Mouse (Mus musculus): ENCODE measurements around the gene Rpl36-ps4.
A peak's percentile ranks its signal among the peaks of the same experiment; 100 is the strongest.
"Not testable (repeated sequence)": the region's sequence is repeated elsewhere in the genome, so short reads cannot be mapped to it uniquely, and the experiment has no call there.

Rpl36-ps4 gene

GRCm38 (mm10) chr17:87948965-87949584 is 28.3 kb downstream of the Rpl36-ps4 start:
- peak; percentile 81 for DNase-seq (ENCODE audit: low spot score)

DNA sequence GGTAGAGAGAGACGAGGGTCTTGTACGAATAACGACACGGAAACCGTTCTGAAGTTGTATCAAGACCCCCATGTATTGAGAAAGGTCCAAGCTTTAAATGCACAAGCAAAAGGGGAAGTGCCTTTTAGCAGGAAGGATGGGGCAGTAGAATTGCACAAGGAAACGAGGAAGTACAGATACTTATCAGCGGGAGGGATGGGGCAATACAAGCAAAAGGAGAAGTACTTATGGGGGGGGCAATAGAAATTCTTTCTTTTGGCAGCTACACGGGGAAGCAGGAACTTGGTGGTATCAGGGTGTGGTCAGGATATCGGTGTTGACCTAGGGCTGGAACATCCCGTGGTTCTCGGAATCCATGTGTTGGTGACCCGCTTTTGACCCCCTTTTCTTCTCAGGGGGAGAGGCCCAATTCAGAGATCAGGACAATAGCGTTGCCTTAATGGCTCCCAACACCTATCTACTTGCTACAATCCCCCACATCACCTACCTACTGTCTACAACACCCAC is 33.9 kb downstream of the Rpl36-ps4 start:
- not testable (repeated sequence) for DNase-seq (ENCODE audit: low spot score)

DNA sequence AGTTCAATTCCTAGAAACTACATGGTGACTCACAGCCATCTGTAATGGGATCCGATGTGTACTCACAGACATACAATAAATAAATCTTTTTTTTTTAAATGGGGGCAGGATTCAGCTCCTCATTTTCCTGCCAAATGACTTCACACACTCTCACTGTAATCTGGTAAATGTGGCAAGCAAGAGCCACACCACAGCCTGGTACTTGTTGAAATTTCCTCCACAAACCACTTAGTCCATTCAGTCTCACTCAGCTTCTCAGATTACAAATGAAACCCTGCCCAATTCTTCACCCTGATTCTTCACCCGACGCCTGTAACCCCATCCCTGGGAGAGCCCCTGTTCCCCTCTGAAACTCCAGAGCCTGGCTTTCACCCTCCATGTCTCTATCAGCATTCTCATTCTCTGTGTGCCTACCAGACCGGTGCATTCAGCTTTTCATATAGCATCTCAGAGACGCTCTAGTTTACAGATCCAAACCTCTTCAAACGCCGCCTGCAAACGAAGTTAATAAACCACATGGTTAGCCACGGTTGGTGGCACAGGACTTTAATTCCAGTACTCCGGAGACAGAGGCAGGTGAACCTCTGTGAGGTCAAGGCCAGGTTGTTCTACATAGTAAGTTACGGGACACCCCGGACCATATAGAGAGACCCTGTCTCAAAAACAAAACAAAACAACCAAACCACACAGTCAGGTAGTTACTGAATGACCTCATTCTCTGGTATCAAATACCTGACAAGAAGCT is 36.5 kb downstream of the Rpl36-ps4 start:
- DNase-seq (ENCODE audit: low spot score) = peak; percentile 39

- no peak for DNase-seq (ENCODE audit: low spot score)
These were observed 37.5 kb downstream of the Rpl36-ps4 start for GRCm38 (mm10) chr17:87958283-87958682.

DNA sequence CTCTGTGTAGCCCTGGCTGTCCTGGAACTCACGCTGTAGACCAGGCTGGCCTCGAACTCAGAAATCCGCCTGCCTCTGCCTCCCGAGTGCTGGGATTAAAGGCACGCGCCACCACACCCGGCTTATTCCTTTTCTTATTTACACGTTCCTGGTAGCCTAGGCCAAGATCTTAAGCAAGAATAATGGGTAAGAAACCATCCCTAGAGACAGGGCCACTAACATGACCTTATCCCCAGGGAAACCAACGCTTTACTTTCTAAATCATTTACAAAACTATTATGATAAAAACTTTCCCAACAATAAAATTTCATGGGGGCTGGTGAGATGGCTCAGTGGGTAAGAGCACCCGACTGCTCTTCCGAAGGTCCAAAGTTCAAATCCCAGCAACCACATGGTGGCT is 38.6 kb downstream of the Rpl36-ps4 start:
- DNase-seq (ENCODE audit: low spot score) = not testable (repeated sequence)

GRCm38 (mm10) chr17:87959931-87960330 is 39.2 kb downstream of the Rpl36-ps4 start:
- not testable (repeated sequence) for DNase-seq (ENCODE audit: low spot score)

DNA sequence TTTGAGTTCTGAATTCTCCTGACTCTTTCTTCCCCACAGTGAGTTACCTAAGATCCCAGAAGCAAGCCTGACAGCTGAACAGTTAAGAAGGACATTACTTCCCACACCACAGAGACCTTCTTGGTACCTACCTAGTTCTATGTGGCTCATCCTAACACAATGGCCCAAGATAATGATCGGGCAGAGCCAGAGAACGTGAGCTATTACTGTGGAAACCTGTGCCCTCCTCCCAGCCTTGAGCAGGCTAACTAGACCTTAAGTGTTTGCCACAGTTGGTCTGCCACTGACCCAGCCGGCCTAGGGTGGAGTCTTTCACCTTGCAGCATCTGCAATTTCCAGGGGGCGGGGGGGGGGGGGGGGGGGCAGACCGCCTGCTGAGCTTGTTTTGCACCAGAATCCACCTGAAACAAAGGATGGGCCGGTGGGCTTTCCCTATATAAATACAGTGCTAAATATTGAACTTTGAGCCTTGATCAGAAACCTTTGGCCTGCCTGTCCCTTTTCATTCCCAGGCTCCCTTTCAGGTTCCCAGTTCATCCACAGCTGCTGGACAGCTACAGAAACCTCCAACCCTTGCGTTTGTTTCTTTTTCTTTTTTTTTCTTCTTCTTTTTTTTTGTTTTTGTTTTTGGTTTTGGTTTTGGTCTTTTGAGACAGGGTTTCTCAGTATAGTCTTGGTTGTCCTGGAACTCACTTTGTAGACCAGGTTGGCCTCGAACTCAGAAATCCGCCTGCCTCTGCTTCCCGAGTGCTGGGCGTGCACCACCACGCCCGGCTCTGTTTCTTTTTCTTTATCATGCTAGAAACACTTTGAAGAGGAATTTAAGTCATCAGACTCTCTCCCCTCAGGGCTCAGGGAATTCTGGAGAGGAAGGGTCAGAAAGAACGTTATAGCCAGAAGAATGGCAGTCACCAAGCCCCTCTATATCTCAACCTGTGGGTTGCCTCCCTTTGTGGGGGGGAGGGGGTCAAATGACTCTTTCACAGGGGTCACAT is 42.6 kb downstream of the Rpl36-ps4 start:
- DNase-seq (ENCODE audit: low spot score) = no peak

DNA sequence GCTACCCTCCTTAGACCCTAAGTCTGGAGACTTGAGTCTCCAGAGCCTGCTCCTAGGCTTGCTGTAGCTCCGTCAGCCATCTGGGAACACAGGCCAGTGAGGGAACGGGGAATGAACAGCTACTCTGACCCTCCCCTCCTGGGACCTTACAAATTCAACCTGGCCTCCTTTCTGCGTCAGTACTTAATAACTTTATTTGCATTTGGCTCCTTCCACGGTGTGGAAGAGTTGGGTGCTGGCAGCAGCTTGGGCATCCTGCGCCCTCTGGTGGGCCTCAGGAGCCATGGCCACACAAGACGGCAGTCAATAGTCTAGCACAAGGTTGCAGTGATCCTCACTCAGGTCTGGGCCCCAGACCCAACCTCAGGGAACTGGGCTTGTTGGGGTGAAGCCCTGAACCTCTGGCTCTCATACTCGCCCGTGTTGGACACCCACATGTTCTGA is 47.7 kb downstream of the Rpl36-ps4 start:
- not testable (repeated sequence) for DNase-seq (ENCODE audit: low spot score)
